Mouse (Mus musculus) MEL (cell line): ENCODE results near the gene Lins1. TPM values are rescaled to one million over a fixed set of nuclear protein-coding genes. Genes with fewer than 3 reads are reported as not detected.
A peak's percentile ranks its signal among the peaks of the same experiment; 100 is the strongest.

Experiments used
- DNase-seq: peaks from one replicate; pipeline ENCODE4 v3.0.0; 2011; ENCODE audit warnings: low read depth, low spot score
- H3K27ac ChIP-seq: 2 replicates; pipeline ENCODE4 v1.5.1; 2012; ENCODE audit warnings: low read depth, mild to moderate bottlenecking, control low read depth, low read length, moderate library complexity; ENCODE audit not compliant: control insufficient read depth
- H3K27me3 ChIP-seq, 2 experiments: fragments of 150-350 bp in 1 of 2; sonication (generic) in 1 of 2; 2 replicates each; pipeline ENCODE4 v1.6.1; 2012; ENCODE audit warnings: low read length in 2 of 2, mild to moderate bottlenecking in 2 of 2, improper control_type of control experiment in 1 of 2, moderate library complexity in 1 of 2; ENCODE audit not compliant: insufficient read depth in 2 of 2, control insufficient read depth in 1 of 2
- H3K36me3 ChIP-seq, 2 experiments: 2 replicates each; pipeline ENCODE4 v1.6.1; 2012 to 2014; ENCODE audit warnings: low read length in 2 of 2, improper control_type of control experiment in 1 of 2, inconsistent platforms in 1 of 2, mild to moderate bottlenecking in 1 of 2; ENCODE audit not compliant: insufficient read depth in 2 of 2, control insufficient read depth in 1 of 2
- H3K4me1 ChIP-seq, 2 experiments: fragments of 150-350 bp in 1 of 2; sonication (generic) in 1 of 2; 2 replicates each; pipeline ENCODE4 v1.6.1; 2012; ENCODE audit warnings: low read length in 2 of 2, improper control_type of control experiment in 1 of 2, mild to moderate bottlenecking in 1 of 2; ENCODE audit not compliant: insufficient read depth in 2 of 2, control insufficient read depth in 1 of 2
- H3K4me3 ChIP-seq, 2 experiments: fragments of 150-350 bp in 1 of 2; sonication (generic) in 1 of 2; 2 replicates each; pipeline ENCODE4 v1.5.1; 2012; ENCODE audit warnings: low read depth in 2 of 2, low read length in 2 of 2, mild to moderate bottlenecking in 2 of 2, moderate library complexity in 2 of 2, control low read depth in 1 of 2, improper control_type of control experiment in 1 of 2; ENCODE audit not compliant: control insufficient read depth in 1 of 2, insufficient read depth in 1 of 2
- H3K79me2 ChIP-seq: 2 replicates; pipeline ENCODE4 v1.6.1; 2012; ENCODE audit warnings: mild to moderate bottlenecking, low read length, moderate library complexity; ENCODE audit not compliant: control insufficient read depth, poor library complexity, insufficient read depth
- H3K9ac ChIP-seq: 2 replicates; pipeline ENCODE4 v1.6.1; 2012; ENCODE audit warnings: low read depth, mild to moderate bottlenecking, control low read depth, low read length, moderate library complexity; ENCODE audit not compliant: control insufficient read depth, poor library complexity, severe bottlenecking
- H3K9me3 ChIP-seq: fragments of 150-350 bp; sonication (generic); replicated peaks from 2 replicates; pipeline ENCODE4 v1.6.1; 2012; ENCODE audit warnings: mild to moderate bottlenecking, low read length, improper control_type of control experiment, moderate library complexity; ENCODE audit not compliant: insufficient read depth
- BHLHE40 ChIP-seq: IDR thresholded peaks from 2 replicates; pipeline ENCODE4 v1.6.1; 2012; ENCODE audit warnings: low read depth, mild to moderate bottlenecking, inconsistent platforms, low read length, improper control_type of control experiment, borderline replicate concordance
- CHD1 ChIP-seq: IDR thresholded peaks from 2 replicates; pipeline ENCODE4 v1.6.1; 2012; ENCODE audit warnings: low read depth, mild to moderate bottlenecking, inconsistent platforms, low read length, improper control_type of control experiment
- CHD2 ChIP-seq: IDR thresholded peaks from 2 replicates; pipeline ENCODE4 v1.6.1; 2011; ENCODE audit warnings: low read length, improper control_type of control experiment
- CTCF ChIP-seq, 3 experiments: IDR thresholded peaks in 2 of 3; conservative IDR thresholded peaks in 1 of 3; 2 replicates each; pipeline ENCODE4 v1.5.1; 2011 to 2012; ENCODE audit warnings: low read length in 3 of 3, low read depth in 2 of 3, mild to moderate bottlenecking in 2 of 3, improper control_type of control experiment in 1 of 3, inconsistent platforms in 1 of 3, mixed read lengths in 1 of 3, moderate library complexity in 1 of 3; ENCODE audit not compliant: control insufficient read depth in 1 of 3, insufficient read depth in 1 of 3, poor library complexity in 1 of 3, severe bottlenecking in 1 of 3
- E2F4 ChIP-seq: IDR thresholded peaks from 2 replicates; pipeline ENCODE4 v1.6.1; 2011; ENCODE audit warnings: low read depth, low read length, improper control_type of control experiment, borderline replicate concordance
- ELF1 ChIP-seq: IDR thresholded peaks from 2 replicates; pipeline ENCODE4 v1.6.1; 2014; ENCODE audit warnings: low read depth, mild to moderate bottlenecking, inconsistent platforms, low read length, improper control_type of control experiment, moderate library complexity
- EP300 ChIP-seq, 2 experiments: IDR thresholded peaks; 2 replicates each; pipeline ENCODE4 v1.6.1; 2011; ENCODE audit warnings: improper control_type of control experiment in 2 of 2, low read length in 2 of 2, low read depth in 1 of 2, mild to moderate bottlenecking in 1 of 2
- ETS1 ChIP-seq: IDR thresholded peaks from 2 replicates; pipeline ENCODE4 v1.6.1; 2012; ENCODE audit warnings: low read depth, mild to moderate bottlenecking, inconsistent platforms, low read length, improper control_type of control experiment, moderate library complexity
- GABPA ChIP-seq: IDR thresholded peaks from 2 replicates; pipeline ENCODE4 v1.6.1; 2012; ENCODE audit warnings: low read depth, mild to moderate bottlenecking, inconsistent platforms, low read length, improper control_type of control experiment, moderate library complexity
- GATA1 ChIP-seq: IDR thresholded peaks from 2 replicates; pipeline ENCODE4 v1.6.1; 2011; ENCODE audit warnings: low read depth, low read length, improper control_type of control experiment
- HCFC1 ChIP-seq: IDR thresholded peaks from 2 replicates; pipeline ENCODE4 v1.6.1; 2012; ENCODE audit warnings: low read depth, mild to moderate bottlenecking, inconsistent platforms, low read length, improper control_type of control experiment, moderate library complexity
- JUND ChIP-seq: IDR thresholded peaks from 2 replicates; pipeline ENCODE4 v1.6.1; 2011; ENCODE audit warnings: low read depth, mild to moderate bottlenecking, improper control_type of control experiment, low read length
- KAT2A ChIP-seq: conservative IDR thresholded peaks from 2 replicates; pipeline ENCODE4 v1.6.1; 2012; ENCODE audit warnings: low read depth, low read length, improper control_type of control experiment, inconsistent platforms
- MAFK ChIP-seq: IDR thresholded peaks from 2 replicates; pipeline ENCODE4 v1.6.1; 2011; ENCODE audit warnings: low read depth, mild to moderate bottlenecking, low read length, improper control_type of control experiment, borderline replicate concordance
- MAX ChIP-seq: IDR thresholded peaks from 2 replicates; pipeline ENCODE4 v1.6.1; 2011; ENCODE audit warnings: low read length, improper control_type of control experiment
- MAZ ChIP-seq: IDR thresholded peaks from 2 replicates; pipeline ENCODE4 v1.6.1; 2012; ENCODE audit warnings: low read depth, mild to moderate bottlenecking, inconsistent platforms, low read length, improper control_type of control experiment
- MEF2A ChIP-seq: IDR thresholded peaks from 2 replicates; pipeline ENCODE4 v1.6.1; 2014; ENCODE audit warnings: low read depth, mild to moderate bottlenecking, inconsistent platforms, low read length, improper control_type of control experiment; ENCODE audit not compliant: poor library complexity, insufficient replicate concordance, severe bottlenecking; ENCODE audit errors: extremely low read depth
- MXI1 ChIP-seq: IDR thresholded peaks from 2 replicates; pipeline ENCODE4 v1.6.1; 2011; ENCODE audit warnings: mild to moderate bottlenecking, low read depth, low read length, improper control_type of control experiment
- MYB ChIP-seq: IDR thresholded peaks from 2 replicates; pipeline ENCODE4 v1.6.1; 2011; ENCODE audit warnings: mild to moderate bottlenecking, low read depth, low read length, improper control_type of control experiment
- MYC ChIP-seq: IDR thresholded peaks from 2 replicates; pipeline ENCODE4 v1.6.1; 2011; ENCODE audit warnings: low read depth, mild to moderate bottlenecking, low read length, improper control_type of control experiment, moderate library complexity
- NELFE ChIP-seq: IDR thresholded peaks from 2 replicates; pipeline ENCODE4 v1.6.1; 2011; ENCODE audit warnings: low read depth, low read length, improper control_type of control experiment
- NRF1 ChIP-seq: IDR thresholded peaks from 2 replicates; pipeline ENCODE4 v1.6.1; 2014; ENCODE audit warnings: low read depth, mild to moderate bottlenecking, inconsistent platforms, low read length, improper control_type of control experiment, moderate library complexity; ENCODE audit not compliant: poor library complexity, insufficient read depth, severe bottlenecking
- POLR2A ChIP-seq, 2 experiments: IDR thresholded peaks; 2 replicates each; pipeline ENCODE4 v1.6.1; 2011 to 2012; ENCODE audit warnings: low read length in 2 of 2, mild to moderate bottlenecking in 2 of 2, control low read depth in 1 of 2, improper control_type of control experiment in 1 of 2, low read depth in 1 of 2, moderate library complexity in 1 of 2; ENCODE audit not compliant: control insufficient read depth in 1 of 2, insufficient read depth in 1 of 2, poor library complexity in 1 of 2
- RAD21 ChIP-seq: IDR thresholded peaks from 2 replicates; pipeline ENCODE4 v1.6.1; 2011; ENCODE audit warnings: mild to moderate bottlenecking, low read depth, low read length, improper control_type of control experiment
- RCOR1 ChIP-seq: IDR thresholded peaks from 2 replicates; pipeline ENCODE4 v1.6.1; 2012; ENCODE audit warnings: low read depth, mild to moderate bottlenecking, inconsistent platforms, low read length, improper control_type of control experiment
- SIN3A ChIP-seq: IDR thresholded peaks from 2 replicates; pipeline ENCODE4 v1.6.1; 2012; ENCODE audit warnings: low read length, improper control_type of control experiment, inconsistent platforms
- TAL1 ChIP-seq: IDR thresholded peaks from 2 replicates; pipeline ENCODE4 v1.6.1; 2012; ENCODE audit warnings: mild to moderate bottlenecking, inconsistent platforms, low read length, moderate library complexity, mixed read lengths
- TBP ChIP-seq: IDR thresholded peaks from 2 replicates; pipeline ENCODE4 v1.8.0; 2011; ENCODE audit warnings: low read depth, low read length, improper control_type of control experiment
- TCF12 ChIP-seq: IDR thresholded peaks from 2 replicates; pipeline ENCODE4 v1.6.1; 2014; ENCODE audit warnings: low read depth, mild to moderate bottlenecking, inconsistent platforms, low read length, improper control_type of control experiment, moderate library complexity
- UBTF ChIP-seq: IDR thresholded peaks from 2 replicates; pipeline ENCODE4 v1.6.1; 2012; ENCODE audit warnings: low read depth, mild to moderate bottlenecking, inconsistent platforms, low read length, improper control_type of control experiment, moderate library complexity, borderline replicate concordance; ENCODE audit not compliant: insufficient read depth
- USF1 ChIP-seq: IDR thresholded peaks from 2 replicates; pipeline ENCODE4 v1.6.1; 2014; ENCODE audit warnings: low read depth, mild to moderate bottlenecking, inconsistent platforms, low read length, improper control_type of control experiment, moderate library complexity
- USF2 ChIP-seq, 2 experiments: IDR thresholded peaks; 2 replicates each; pipeline ENCODE4 v1.6.1; 2011 to 2012; ENCODE audit warnings: improper control_type of control experiment in 2 of 2, low read length in 2 of 2, borderline replicate concordance in 1 of 2, inconsistent platforms in 1 of 2, low read depth in 1 of 2, mild to moderate bottlenecking in 1 of 2; ENCODE audit not compliant: insufficient read depth in 1 of 2
- ZC3H11A ChIP-seq: IDR thresholded peaks from 2 replicates; pipeline ENCODE4 v1.6.1; 2012; ENCODE audit warnings: low read depth, mild to moderate bottlenecking, inconsistent platforms, low read length, improper control_type of control experiment
- ZKSCAN1 ChIP-seq: IDR thresholded peaks from 2 replicates; pipeline ENCODE4 v1.6.1; 2012; ENCODE audit warnings: low read depth, mild to moderate bottlenecking, inconsistent platforms, low read length, improper control_type of control experiment, moderate library complexity
- ZMIZ1 ChIP-seq: IDR thresholded peaks from 2 replicates; pipeline ENCODE4 v1.6.1; 2012; ENCODE audit warnings: low read depth, mild to moderate bottlenecking, inconsistent platforms, low read length, improper control_type of control experiment, moderate library complexity
- polyA plus RNA-seq, 2 experiments: library from polyadenylated mRNA; stranded (reverse) in 1 of 2; unstranded in 1 of 2; fragments of >175 nt in 1 of 2; fragments of >200 nt in 1 of 2; gene quantifications; 2 replicates each; pipeline versions ENCODE4 v1.2.1 to v1.2.4; 2012; ENCODE audit warnings: low replicate concordance in 2 of 2, low read depth in 1 of 2; ENCODE audit not compliant: insufficient read length in 2 of 2, insufficient read depth in 1 of 2, missing spikeins in 1 of 2
- total RNA-seq: library from RNA; depleted of rRNA; stranded (reverse); fragments of 300-350 nt; gene quantifications from 2 replicates; pipeline ENCODE4 v1.2.3, GENCODE M21; 2012; rRNA removed

Lins1 gene
- total RNA-seq (6.9 and 9.1 TPM in 2 replicates), polyA plus RNA-seq (10 to 100 TPM in 1 of 2 experiments, not detected in 1; 14.5 TPM)

- H3K9ac ChIP-seq = peak within 1 kb of the TSS; percentile 81
- H3K27ac ChIP-seq = peak within 1 kb of the TSS; percentile 42
- TF ChIP-seq CHD2 = no peak; the same call in 1 of the 2 replicates
- TF ChIP-seq SIN3A = peak; percentile 90
- TF ChIP-seq POLR2A (IDR thresholded peaks at IDR 0.05; ENCODE audit: control insufficient read depth in 1 of 2, insufficient read depth in 1 of 2, low read depth in 1 of 2, low read length in 2 of 2, poor library complexity in 1 of 2) = peak; percentile 65 to 77
- peak; percentile 45; the same call in 1 of the 2 replicates for TF ChIP-seq MYC
- TF ChIP-seq TAL1 = no peak
- TF ChIP-seq JUND = no peak
- no peak for TF ChIP-seq CTCF (IDR thresholded peaks at IDR 0.05 in 2 of 3, conservative IDR thresholded peaks at IDR 0.05 in 1 of 3; ENCODE audit: control insufficient read depth in 1 of 3, insufficient read depth in 1 of 3, low read depth in 2 of 3, low read length in 3 of 3, poor library complexity in 1 of 3, severe bottlenecking in 1 of 3)
- peak; percentile 97 for TF ChIP-seq MAZ
- no peak for TF ChIP-seq ZMIZ1
- no peak for TF ChIP-seq ETS1
- peak; percentile 75 for TF ChIP-seq ELF1
- TF ChIP-seq NRF1 = no peak
- no peak for TF ChIP-seq GABPA
- TF ChIP-seq MEF2A = no peak
- no peak for TF ChIP-seq MAFK
- TF ChIP-seq MAX = peak; percentile 71
- 0 out of 2 replicates have a peak, but pooled peaks have one; percentile 12 for TF ChIP-seq TCF12
- no peak for TF ChIP-seq RAD21
- no peak for TF ChIP-seq BHLHE40
- TF ChIP-seq MYB = 0 out of 2 replicates have a peak, but pooled peaks have one; percentile 2
- no peak for TF ChIP-seq RCOR1
- no peak for TF ChIP-seq CHD1
- TF ChIP-seq KAT2A = no peak; the same call in 1 of the 2 replicates
- TF ChIP-seq MXI1 = peak; percentile 95
- TF ChIP-seq ZC3H11A = no peak
- TF ChIP-seq UBTF = no peak
- no peak for TF ChIP-seq TBP
- TF ChIP-seq GATA1 = no peak
- TF ChIP-seq ZKSCAN1 = no peak
- TF ChIP-seq EP300 (IDR thresholded peaks at IDR 0.05; ENCODE audit: low read depth in 1 of 2, low read length in 2 of 2) = no peak
- no peak for TF ChIP-seq USF1
- TF ChIP-seq E2F4 = 0 out of 2 replicates have a peak, but pooled peaks have one; percentile 32
- TF ChIP-seq NELFE = peak; percentile 59
- TF ChIP-seq USF2 (IDR thresholded peaks at IDR 0.05; ENCODE audit: borderline replicate concordance in 1 of 2, insufficient read depth in 1 of 2, low read depth in 1 of 2, low read length in 2 of 2) = no peak
- TF ChIP-seq HCFC1 = peak; percentile 83
These were observed at the start of gene Lins1 for GRCm38 (mm10) chr7:66689620-66690360. Lins1 (plus strand) TSS chr7:66689889.

More at GRCm38 (mm10) chr7:66689620-66690360, at the start of gene Lins1:
- no peaks in the 10 kb centered on the region for H3K27me3 ChIP-seq
- H3K36me3 ChIP-seq = peaks cover 0 to 9% of the 10 kb centered on the region in 2 experiments; a peak in 2 of 4 replicates
- H3K9me3 ChIP-seq = no peaks in the 10 kb centered on the region
- peak within 1 kb of the TSS; percentile 92 to 93 for H3K4me3 ChIP-seq
- peaks cover 2 to 7% of the 10 kb centered on the region in 2 experiments; a peak in 3 of 4 replicates for H3K4me1 ChIP-seq
- peak; percentile 99 for DNase-seq
- peaks cover 8% of the 10 kb centered on the region for H3K79me2 ChIP-seq
